Mouse (Mus musculus) MEL (cell line): Measurements from ENCODE around the gene Epb41l5.

Experiments used
- CTCF ChIP-seq, 3 experiments: IDR thresholded peaks in 2 of 3; conservative IDR thresholded peaks in 1 of 3; 2 replicates each; pipeline ENCODE4 v1.5.1; 2011 to 2012; ENCODE audit warnings: low read length in 3 of 3, low read depth in 2 of 3, mild to moderate bottlenecking in 2 of 3, improper control_type of control experiment in 1 of 3, inconsistent platforms in 1 of 3, mixed read lengths in 1 of 3, moderate library complexity in 1 of 3; ENCODE audit not compliant: control insufficient read depth in 1 of 3, insufficient read depth in 1 of 3, poor library complexity in 1 of 3, severe bottlenecking in 1 of 3
- EP300 ChIP-seq, 2 experiments: IDR thresholded peaks; 2 replicates each; pipeline ENCODE4 v1.6.1; 2011; ENCODE audit warnings: improper control_type of control experiment in 2 of 2, low read length in 2 of 2, low read depth in 1 of 2, mild to moderate bottlenecking in 1 of 2
- ETS1 ChIP-seq: IDR thresholded peaks from 2 replicates; pipeline ENCODE4 v1.6.1; 2012; ENCODE audit warnings: low read depth, mild to moderate bottlenecking, inconsistent platforms, low read length, improper control_type of control experiment, moderate library complexity
- MAX ChIP-seq: IDR thresholded peaks from 2 replicates; pipeline ENCODE4 v1.6.1; 2011; ENCODE audit warnings: low read length, improper control_type of control experiment
- NELFE ChIP-seq: IDR thresholded peaks from 2 replicates; pipeline ENCODE4 v1.6.1; 2011; ENCODE audit warnings: low read depth, low read length, improper control_type of control experiment
- NRF1 ChIP-seq: IDR thresholded peaks from 2 replicates; pipeline ENCODE4 v1.6.1; 2014; ENCODE audit warnings: low read depth, mild to moderate bottlenecking, inconsistent platforms, low read length, improper control_type of control experiment, moderate library complexity; ENCODE audit not compliant: poor library complexity, insufficient read depth, severe bottlenecking
- POLR2AphosphoS5 ChIP-seq: IDR thresholded peaks from 2 replicates; pipeline ENCODE4 v1.6.1; 2012; ENCODE audit warnings: low read depth, borderline replicate concordance, mild to moderate bottlenecking, inconsistent platforms, low read length, moderate library complexity, mixed read lengths
- SIN3A ChIP-seq: IDR thresholded peaks from 2 replicates; pipeline ENCODE4 v1.6.1; 2012; ENCODE audit warnings: low read length, improper control_type of control experiment, inconsistent platforms
- USF1 ChIP-seq: IDR thresholded peaks from 2 replicates; pipeline ENCODE4 v1.6.1; 2014; ENCODE audit warnings: low read depth, mild to moderate bottlenecking, inconsistent platforms, low read length, improper control_type of control experiment, moderate library complexity
- ZKSCAN1 ChIP-seq: IDR thresholded peaks from 2 replicates; pipeline ENCODE4 v1.6.1; 2012; ENCODE audit warnings: low read depth, mild to moderate bottlenecking, inconsistent platforms, low read length, improper control_type of control experiment, moderate library complexity

- no peak for TF ChIP-seq USF1
- TF ChIP-seq ZKSCAN1 = no peak
- TF ChIP-seq CTCF (IDR thresholded peaks at IDR 0.05 in 2 of 3, conservative IDR thresholded peaks at IDR 0.05 in 1 of 3; ENCODE audit: control insufficient read depth in 1 of 3, insufficient read depth in 1 of 3, low read depth in 2 of 3, low read length in 3 of 3, poor library complexity in 1 of 3, severe bottlenecking in 1 of 3) = no peak
- no peak for TF ChIP-seq SIN3A
- no peak for TF ChIP-seq NELFE
- TF ChIP-seq NRF1 = no peak
- no peak for TF ChIP-seq POLR2AphosphoS5
- no peak for TF ChIP-seq ETS1
- no peak for TF ChIP-seq MAX
- 0 out of 4 replicates have a peak, but pooled peaks of 1 of the 2 experiments have one; percentile 22 for TF ChIP-seq EP300 (IDR thresholded peaks at IDR 0.05; ENCODE audit: low read depth in 1 of 2, low read length in 2 of 2)
These were observed 146.9 kb downstream of the Epb41l5 start for GRCm38 (mm10) chr1:119501881-119502280.
